Mouse (Mus musculus) lung, adult 18-20 months (tissue): ENCODE measurements at regions not wholly inside any gene's neighbourhood (a gene's known extent, or its start where the extent isn't known, plus 50 kb on each side); places are given as distances from the start of the nearest gene placed in this dataset.

Source experiments
- DNase-seq, 2 experiments: peaks; one replicate each; pipeline ENCODE4 v3.0.0; 2022; ENCODE audit warnings: mixed read lengths in 2 of 2

DNA sequence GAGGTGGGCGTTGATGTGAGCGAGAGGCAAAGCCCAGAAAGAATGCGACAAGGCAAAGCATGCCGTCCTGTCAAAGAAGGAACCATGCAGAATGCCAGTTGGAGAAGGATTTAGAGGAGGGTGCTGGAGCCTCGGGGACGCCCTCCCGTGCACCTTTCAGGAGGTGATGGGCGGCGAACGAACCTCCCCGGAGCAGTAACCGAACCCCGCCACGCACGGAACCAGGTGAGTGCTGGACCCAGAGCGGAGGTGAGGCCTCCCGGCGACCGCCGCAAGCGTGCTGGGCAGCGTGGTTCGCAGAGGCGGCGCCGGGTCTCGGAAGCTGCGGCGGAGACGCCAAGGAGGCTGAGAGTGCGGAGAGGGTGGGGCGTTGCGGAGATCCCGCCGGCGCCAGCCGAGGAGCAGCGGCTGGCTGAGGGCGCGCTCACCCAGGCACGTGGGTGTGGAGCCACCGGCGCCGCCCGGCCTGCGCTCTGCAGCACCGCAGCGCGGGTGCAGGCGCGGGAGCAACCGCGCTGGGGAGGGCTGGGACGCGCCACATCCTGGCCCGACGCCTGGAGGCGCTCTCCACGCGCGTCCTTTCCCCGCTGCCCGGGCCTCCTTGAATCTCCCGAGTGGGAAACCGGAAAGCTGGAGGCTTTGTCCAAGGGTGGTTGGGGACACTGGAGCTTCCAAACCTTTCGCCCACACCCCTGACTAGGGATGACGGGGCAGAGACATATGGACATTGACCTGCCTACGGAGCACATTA, 178.3 kb upstream of the Topaz1 start:
- no peak for DNase-seq

DNA sequence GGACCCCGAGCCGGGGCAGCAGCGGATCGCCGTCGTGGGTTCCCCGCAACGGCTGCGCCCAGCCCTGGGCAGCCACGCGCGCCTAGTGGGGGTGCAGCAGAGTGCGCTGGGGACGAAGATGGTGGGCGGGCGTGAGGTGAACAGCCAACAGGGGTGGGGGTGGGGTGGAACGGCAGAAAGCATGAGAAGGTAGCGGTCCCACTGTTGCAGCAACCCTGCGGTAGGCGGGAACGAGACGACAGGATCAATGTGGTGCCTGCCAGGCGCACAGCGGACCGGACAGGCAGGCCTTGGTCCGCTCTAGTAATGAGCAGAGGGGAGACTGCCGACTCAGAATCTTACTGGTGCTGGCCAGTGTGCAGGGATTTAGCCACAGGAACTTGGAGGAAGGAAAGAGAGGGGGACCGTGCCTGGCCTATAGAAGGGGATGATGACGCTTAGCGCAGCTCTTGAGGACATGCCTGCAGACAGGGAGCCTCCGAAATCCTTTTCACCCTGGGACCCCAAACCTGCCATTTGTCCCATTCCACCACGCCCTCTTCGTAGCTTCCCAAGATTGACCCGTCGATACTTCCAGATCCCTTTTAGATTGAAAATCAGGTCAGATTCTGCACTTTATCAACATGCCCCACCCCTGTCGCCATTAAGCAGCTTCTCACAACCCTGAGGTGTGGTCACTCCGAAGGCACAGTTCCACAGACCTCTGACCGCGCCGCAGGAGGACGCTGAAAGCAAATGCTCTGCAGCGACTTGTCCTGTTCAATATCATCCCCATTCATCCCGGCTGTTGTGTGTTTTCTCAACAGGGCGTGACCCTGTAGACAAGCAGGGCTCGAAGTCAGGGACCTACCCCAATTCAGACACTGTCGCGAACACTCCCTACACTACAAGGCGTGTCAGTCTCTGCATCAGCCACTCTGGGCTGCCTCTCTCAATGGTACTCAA, 177.4 kb upstream of the Topaz1 start:
- DNase-seq = no peak

DNA sequence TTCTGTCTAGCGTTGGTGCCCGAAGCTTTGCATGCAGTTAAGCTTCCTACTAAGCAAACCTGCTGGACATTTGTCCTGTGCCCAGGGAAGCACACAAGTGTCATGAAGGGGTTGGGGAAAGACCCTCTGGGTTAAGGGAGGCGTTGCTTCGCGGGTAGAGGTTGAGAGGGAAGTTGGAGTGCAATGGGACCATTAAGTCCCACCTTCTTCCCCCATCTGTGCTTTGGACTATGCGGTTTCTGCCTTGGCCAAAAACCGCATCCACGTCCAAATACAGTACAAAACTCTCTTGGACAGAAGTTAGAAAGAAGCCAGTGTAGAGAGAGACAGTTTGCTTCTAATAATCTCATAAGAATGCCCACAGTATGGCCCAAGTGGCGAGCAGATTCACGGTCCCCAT, 176.1 kb upstream of the Topaz1 start:
- DNase-seq = no peak

DNA sequence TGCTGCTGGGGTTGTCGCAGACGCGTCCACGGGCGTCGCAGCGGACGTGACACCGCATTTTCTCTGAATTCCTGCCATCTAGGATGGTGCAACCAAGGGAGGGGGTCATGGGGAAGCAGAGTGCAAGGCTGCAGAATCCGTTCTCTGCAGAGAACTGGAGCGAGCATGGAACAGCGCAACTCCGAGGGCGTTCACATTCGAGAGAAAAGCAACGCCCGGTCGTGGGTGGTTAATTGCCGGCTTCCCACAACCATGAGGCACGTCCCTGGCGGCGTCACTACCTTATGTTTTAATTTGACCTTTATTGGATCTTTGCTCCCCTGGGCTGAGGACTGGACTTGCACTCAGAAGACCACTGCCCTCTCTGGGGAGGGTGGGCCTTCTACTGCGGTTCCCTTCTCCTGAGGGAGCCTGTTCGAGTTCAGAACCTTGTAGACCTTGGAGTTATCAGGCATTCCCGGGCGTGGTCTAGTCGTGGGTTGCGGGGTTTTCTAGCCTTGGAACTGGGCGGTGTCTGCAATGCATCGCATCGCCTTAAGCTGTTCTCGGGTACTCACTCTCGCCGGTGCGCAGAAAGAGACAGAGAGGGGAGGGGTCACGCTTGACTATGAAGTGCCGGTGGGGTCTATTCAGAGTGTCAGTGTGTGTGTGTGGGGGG, 175.6 kb upstream of the Topaz1 start:
- DNase-seq = peak in 1 of 2 experiments; percentile 11

DNA sequence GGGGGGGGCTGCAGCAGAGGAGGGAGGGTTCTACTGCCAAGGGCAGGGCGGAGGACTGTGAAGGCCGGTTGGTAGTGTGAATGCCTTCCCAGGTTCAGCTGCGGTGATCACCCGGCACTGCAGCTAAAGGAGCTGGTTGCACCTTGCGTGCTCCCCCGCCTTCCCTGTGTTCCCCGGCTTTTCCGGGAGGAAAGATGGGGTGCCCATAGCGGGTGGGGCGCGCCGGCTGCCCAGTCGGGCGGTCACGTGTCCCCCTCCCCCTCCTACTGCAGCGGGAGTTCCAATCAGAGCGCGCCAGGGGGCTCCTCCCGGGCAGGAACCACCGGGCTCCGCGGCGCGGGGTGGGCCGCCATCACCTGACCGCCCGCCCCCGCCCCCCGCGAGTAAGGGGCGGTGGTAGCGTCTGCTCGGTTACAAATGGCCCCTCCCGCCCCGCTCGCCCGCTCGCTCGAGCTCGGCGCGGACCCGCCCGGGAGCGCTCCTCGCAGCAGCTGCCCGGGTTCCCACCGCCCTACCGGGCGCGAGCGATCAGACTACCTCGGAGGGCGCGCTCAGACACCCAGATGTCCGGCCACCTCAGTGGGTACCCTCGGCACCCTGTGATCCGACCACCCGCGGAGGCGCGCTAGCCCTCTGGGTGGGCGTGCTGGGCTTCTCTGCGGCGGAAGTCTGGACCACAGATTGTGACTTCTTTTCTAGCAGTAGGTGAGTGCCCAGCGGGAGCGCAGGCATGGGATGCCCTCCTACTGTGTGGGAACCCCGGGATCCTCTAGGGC, 174.9 kb upstream of the Topaz1 start:
- DNase-seq = peak; percentile 30 to 49

DNA sequence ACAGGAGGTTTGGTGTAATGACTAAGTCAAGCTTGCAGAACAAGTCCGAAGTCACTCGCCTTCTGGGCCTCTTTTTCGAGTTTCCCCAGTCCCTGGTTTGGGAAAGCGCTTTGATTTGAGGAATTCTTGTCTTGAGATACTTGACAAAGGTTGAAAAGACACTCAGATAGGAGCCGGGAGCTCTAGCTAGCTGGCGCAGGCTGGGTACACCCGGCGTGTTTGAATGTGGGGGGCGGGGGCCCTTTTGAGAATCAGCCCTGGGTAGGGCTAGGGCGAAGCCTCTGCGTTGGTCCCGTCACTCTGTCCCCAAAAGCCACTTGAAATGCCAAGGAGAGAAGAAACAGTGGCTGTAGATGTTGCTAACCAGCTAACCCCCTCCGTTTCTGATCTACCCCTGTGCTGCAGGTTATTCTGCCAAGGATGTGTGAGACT, 174.3 kb upstream of the Topaz1 start:
- no peak for DNase-seq

DNA sequence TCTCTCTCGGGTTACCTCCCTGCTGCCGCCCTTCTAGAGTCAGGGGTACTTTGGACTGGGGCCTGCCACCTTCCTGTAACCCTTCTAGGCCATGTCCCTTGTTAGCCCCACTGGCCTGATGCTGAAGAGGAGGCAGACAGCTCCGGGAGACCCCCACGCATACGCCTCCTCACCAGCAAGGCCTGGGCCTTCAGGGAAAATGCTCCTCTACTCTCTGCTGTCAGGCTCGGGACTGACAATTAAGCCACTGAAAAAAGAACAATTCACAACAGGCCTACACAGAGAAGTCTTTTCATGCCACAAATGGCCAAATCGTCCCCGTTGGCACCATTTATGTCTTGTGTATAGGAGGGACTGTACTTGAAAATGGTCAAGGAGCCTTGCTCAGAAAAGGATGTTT, 161.9 kb upstream of the Topaz1 start:
- DNase-seq = no peak

DNA sequence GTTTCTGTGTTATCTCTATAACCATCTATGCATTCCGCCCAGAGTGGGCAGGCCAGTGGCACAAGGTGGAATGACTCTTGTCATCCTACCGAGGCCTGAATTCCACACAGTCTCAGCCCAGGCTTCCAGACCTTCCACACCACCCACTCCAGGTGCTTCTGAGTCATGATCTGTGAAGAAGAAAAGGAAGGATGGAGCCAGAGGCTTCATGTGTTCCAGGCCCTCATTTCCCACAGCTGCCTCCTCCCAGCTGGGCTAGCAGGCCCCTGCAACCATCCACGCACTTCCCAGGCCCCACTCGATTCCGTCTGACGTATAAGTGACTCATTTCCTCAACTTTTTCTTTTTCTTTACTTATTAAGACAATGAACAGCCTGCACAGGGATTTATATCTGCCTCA, 160.7 kb upstream of the Topaz1 start:
- no peak for DNase-seq

DNA sequence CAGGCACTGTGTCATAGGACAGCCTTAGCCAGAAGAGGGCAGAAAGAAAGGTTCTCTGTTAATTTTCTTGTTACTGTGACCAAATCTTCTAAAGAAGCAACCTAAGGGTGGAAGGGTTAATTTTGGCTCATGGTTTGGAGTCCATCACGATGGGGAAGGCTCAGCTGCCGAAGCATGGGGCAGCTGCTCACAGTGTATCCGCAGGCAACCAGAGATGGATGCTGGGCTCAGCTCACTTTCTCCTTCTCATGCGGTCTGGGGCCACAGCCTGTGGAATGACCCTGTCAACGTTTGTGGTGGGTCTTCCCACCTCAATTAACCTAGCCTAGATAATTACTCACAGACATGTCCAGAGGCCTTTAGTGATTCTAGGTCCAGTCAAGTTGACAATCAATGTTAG, 160.2 kb upstream of the Topaz1 start:
- DNase-seq = no peak

DNA sequence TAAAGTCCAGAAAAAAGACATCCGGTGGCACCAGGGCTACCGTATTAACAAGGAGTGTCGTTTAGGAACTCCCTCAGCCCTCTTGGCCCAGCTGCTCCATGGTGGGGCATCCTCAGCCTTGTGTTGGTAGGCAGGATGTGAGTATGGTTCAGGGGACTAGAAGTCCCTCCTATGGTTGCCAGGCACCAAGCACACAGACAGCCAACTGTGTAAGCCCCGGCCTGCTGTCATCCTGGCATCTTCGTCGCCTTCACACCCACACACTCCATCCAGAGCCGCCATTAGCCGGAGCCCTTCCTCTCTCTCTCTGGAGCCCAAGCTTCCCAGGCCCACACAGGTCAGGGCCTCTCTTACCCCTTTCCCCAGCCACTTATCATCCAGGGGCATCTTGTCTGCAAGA, 158.9 kb upstream of the Topaz1 start:
- no peak for DNase-seq

DNA sequence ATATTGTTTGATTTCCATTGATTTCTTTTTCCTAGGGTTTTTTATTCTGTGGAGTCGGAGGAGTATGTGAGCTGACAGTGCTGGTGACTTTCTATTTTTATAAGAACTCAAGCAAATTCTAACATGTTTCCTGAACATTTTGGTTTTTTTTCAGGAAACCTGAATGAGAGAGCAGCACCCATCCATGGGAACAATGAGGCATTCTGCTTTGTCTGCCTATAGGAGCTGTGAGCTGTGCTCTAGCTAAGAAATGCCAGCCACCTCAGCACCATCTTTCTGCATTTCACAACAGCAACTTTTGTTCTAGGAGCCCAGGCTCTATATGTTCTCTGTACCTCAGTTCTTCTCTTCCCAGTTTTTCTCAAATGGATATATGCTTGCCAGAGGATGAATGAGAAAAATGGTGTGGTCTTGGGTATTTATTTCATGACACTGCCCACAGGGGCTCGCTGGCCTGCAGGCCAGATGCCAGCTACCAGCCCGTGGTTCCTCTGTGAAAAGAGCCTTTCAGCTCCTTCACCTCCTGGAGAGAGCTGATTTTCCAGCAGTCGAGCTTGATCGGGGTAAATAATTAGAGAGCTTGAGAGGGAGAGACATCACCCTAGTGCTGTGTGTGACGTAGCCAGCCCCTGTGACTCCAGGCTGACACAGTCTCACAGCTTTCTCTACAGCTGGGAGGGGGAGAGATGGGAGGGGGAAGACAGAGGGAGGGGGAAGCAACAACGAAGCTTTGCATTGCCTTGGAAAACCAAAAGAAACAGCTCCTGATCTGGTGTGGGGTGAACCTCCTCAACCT, 154.1 kb upstream of the Topaz1 start:
- no peak for DNase-seq

DNA sequence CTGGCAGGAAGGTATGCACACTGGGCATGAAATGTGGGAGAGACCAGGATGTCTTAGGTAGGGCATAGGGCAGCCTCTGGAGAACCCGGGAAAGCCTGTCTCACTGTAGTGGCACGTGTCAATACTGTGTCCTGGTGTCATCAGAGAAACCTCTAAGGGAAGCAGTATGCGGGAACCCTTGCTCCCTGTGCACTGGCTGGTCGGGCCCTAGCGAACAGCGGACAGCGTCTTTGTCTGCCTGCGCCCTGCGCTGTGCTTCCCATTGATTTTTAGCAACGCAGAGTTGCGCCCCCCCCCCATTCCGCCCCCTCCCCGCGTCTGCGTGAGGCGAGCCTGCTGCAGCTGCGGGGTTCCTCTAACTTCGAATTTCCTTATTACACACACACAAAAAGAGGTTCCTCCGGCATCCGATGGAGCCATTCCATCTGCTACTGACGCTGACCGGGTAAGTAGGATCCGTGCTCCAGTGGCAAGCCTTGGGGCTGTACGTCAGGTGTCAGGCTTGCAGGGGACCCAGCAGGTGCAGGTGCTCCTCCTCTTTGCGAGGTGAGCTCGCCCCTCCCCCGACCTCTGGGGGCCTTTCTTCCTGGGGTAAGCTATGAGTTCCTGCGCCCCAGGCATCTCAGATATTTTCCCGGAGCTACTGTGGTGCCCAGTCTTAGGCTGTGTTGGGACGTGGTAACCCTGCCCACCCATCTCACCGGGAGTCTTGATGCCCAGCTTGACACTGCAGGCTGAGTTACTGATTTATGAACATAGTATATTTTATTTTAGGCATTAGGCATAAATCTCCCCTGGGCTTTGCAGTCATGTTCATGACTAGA, 151.8 kb upstream of the Topaz1 start:
- DNase-seq = no peak

DNA sequence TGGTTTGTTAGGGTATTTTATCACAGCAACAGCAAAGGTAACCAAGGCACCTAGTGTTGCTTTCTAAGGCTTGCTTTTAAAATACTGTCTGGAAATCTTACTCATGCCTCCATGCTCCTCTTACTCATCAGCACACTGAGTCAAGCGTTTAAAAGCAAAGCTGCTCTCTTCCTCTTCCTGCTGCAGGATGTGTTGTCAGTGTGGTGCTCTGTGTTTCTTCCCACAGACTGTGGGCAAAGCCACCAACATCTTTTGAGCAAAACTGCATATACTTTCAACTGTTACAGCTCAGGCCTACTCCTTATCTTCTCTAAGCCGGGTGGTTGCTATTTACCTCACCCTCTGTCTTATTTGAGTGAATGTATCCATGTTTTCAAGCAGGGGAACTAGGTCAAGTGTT, 144.0 kb upstream of the Topaz1 start:
- no peak for DNase-seq

DNA sequence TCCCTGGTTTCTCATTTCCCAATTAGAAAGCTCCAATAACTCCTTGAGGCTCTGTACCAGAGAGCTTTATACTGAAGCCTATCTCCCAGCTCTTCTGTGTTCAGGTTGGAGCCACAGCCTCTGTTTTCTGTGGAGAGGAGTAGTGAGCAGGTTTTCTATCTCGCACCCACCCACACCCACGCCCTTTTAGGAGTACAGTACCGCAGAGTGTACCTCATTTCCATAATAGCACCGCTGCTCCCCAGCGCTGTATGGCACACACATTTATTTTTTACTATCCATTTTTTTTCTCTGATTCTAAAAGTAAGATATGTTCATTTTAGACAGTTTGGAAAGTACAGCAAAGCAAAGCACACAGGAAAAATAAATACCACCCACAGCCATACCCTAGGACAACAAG, 137.5 kb upstream of the Topaz1 start:
- no peak for DNase-seq

DNA sequence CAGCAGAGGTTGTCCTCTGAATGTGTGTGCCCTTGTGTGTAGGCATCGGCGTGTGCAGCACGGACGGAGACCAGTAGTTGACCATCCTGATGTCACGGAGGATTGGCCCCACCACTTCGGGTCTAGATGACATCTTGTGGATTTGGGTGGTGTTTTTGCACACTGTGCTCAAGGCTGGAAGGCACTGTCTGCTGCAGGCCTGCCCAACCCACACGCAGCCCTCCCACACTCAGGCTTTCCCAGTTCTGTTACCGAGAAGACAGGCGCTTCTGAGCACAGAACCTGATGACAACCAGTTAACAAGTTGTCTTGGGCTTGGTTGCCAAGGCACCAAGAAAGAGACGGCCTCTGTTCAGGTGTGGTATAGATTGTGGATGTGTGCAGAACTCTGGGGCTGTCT, 136.2 kb upstream of the Topaz1 start:
- no peak for DNase-seq

DNA sequence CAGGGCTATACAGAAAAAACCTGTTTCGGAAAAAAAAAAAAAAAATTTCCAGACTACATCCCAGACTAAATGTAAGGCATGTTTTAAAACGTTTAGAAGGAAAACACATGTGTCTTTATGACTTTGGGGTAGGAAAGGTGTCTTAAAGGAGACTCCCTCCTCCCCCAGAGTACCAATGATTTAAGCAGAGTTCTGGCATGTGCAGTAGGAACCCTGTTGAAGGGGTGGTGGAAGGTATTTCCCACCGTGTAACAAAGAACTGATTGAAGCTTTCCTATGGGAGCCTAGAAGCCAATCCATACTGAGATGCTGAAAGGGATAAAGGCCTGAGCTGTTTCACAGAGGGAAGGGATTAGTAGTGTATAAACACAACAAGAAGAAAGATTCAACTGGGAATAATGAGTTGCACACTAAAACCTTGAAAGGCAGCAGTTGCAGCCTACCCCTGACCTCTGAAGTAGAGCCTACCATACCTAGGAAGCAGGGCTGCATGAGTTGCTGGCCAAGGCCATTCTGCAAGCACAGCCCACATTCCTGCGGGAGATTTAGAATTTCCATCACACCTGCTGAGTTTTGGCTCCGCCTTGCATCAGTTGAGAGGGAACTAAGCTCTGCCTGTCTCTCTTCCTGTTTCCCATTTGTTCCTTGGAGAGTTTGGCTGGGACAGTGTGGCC, 132.4 kb upstream of the Topaz1 start:
- no peak for DNase-seq

DNA sequence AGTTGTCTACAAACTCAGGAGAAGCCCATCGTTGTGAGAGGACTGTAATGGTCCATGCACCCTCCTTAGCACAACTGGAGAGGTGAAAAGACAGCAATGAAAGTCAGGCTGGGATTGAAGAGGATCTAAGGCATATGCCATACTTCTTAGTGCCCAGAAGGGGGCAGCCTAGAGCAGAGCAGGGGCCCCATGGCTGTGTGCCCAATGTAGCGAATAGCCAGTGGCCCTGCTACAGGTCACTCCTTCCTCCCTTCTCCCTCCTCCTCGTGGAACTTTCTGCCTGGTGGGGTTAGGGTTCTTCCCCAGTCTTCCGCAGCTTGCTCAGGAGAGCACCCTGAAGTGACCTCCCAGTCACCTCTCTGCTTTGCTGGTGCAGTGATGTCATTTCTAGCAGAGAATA, 131.8 kb upstream of the Topaz1 start:
- peak; percentile 11 to 20 for DNase-seq

DNA sequence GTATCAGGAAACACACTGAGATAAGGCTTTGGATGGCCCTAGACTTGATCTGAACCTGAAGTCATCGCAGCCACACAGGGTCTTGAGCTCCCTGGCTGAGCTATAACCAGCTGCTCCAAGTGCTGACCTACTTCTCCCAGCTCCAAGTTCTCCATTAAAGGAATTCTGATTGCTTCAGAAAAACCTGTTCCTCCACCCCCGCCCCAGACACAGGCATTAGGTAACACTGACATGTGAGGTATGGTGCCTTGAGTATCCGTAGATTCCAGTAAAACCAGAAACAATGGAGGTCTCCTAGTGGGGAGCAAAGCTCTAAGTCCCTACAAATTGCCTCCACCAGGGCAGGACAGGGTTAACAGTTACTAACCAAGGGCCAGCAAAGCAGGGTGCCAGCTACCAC, 129.4 kb upstream of the Topaz1 start:
- DNase-seq = peak; percentile 39 to 65

DNA sequence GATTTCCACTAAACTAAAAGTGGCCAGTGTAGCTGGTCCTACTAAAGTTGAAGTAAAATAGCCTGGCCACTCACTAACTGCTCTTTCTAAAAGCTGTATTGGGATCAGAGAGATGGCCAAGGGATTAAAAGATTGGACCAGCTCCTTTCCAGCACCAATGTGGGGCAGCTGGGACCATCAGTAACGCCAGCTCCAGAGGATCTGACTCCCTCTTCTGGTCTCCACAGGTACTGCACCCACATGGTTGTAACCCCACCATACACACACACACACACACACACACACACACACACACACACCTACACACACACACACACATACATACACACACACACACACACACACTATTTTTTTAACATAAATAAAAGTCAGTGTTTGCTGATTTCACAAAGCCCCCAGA, 122.1 kb upstream of the Topaz1 start:
- DNase-seq = no peak

DNA sequence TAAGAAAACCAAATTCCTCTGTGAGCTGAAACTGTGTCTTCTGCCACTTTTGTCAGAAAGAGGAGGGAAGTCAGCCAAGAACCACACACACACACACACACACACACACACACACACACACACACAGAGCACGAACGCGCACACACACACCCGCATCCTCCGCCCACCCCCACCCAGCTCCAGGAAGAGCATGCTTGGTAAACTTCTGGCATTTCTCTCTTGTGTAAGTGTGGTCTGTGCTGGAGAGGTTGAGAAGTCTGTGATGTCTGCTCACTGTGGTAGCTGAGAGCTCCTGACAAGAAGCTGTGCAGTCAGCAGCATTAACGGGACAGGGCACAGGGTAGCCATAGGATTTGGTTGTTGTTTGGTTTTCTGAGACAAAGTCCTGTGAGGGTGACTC, 120.8 kb upstream of the Topaz1 start:
- no peak for DNase-seq
